Comparison of ENCODE assay signal across 8 mouse cellular contexts in genomic region chr12:9585085-9585453, GRCm38 (mm10). TPM values are rescaled to one million over a fixed set of nuclear protein-coding genes. Genes with fewer than 3 reads are reported as not detected.
DNase-seq lines count a peak whose midpoint lies in the region; ATAC-seq and TF ChIP-seq lines count a peak whose summit lies in the region.

No protein-coding gene starts in this region.

- no peak for TF ChIP-seq EP300 in stomach, postnatal 0 days (optimal IDR thresholded peaks at IDR 0.05)

- peak overlapping the region; percentile 45 for H3K4me2 ChIP-seq in neural tube, embryonic 11.5 days (ENCODE audit: low read depth)
- H3K4me2 ChIP-seq in limb, embryonic 15.5 days = peak overlapping the region; percentile 62
- peak overlapping the region; percentile 59 for H3K4me2 ChIP-seq in stomach, postnatal 0 days (replicated peaks; ENCODE audit: low read depth)

- intact Hi-C loops in left cerebral cortex, postnatal 25 days (cut with DNase I) = no loop called here

- TF ChIP-seq CTCF in stomach, postnatal 0 days (IDR thresholded peaks at IDR 0.05; ENCODE audit: low read depth) = no peak

- H3K9me3 ChIP-seq in erythroblast, embryonic 14.5 days (ENCODE audit: control insufficient read depth, low read length) = no peaks in the 10 kb centered on the region
- no peaks in the 10 kb centered on the region for H3K9me3 ChIP-seq in neural tube, embryonic 11.5 days (ENCODE audit: control insufficient read depth, low read length)
- no peaks in the 10 kb centered on the region for H3K9me3 ChIP-seq in limb, embryonic 15.5 days
- H3K9me3 ChIP-seq in stomach, postnatal 0 days (ENCODE audit: control insufficient read depth, low read length) = no peaks in the 10 kb centered on the region

- no peak for ATAC-seq in erythroblast, adult 5-6 weeks (replicated peaks; ENCODE audit: low FRiP score, poor library complexity, severe bottlenecking)
- ATAC-seq in neural tube, embryonic 11.5 days (ENCODE audit: insufficient read depth, low FRiP score, low TSS enrichment) = peak; percentile 32; the same call in 1 of the 2 replicates
- peak; percentile 46; the same call in 1 of the 2 replicates for ATAC-seq in limb, embryonic 15.5 days (ENCODE audit: insufficient number of reproducible peaks, low FRiP score, low TSS enrichment, low read depth)
- ATAC-seq in stomach, postnatal 0 days (ENCODE audit: low FRiP score, low TSS enrichment) = peak; percentile 33

- H3K9ac ChIP-seq in neural tube, embryonic 11.5 days (ENCODE audit: low read length) = peak overlapping the region; percentile 43
- peak overlapping the region; percentile 39 for H3K9ac ChIP-seq in limb, embryonic 15.5 days
- peak overlapping the region; percentile 41 for H3K9ac ChIP-seq in stomach, postnatal 0 days (ENCODE audit: low read length)

- no peak overlapping the region for H3K27ac ChIP-seq in neural tube, embryonic 11.5 days (ENCODE audit: low read depth, low read length)
- H3K27ac ChIP-seq in limb, embryonic 15.5 days = peak overlapping the region; percentile 60
- H3K27ac ChIP-seq in stomach, postnatal 0 days (replicated peaks) = 0 out of 2 replicates have a peak overlapping the region, but pooled peaks have one; percentile 20

- no peak for DNase-seq in neural tube, embryonic 11.5 days (ENCODE audit: low spot score)
- DNase-seq in neural tube, embryonic 10.5 days (ENCODE audit: extremely low spot score, low spot score) = no peak
- no peak for DNase-seq in stomach, postnatal 0 days (ENCODE audit: low spot score)
- DNase-seq in urinary bladder, postnatal 4 days (ENCODE audit: low spot score in 2 of 2) = no peak
- DNase-seq in left cerebral cortex, postnatal 25 days (ENCODE audit: low spot score in 2 of 2) = no peak

- H3K4me1 ChIP-seq in erythroblast, embryonic 14.5 days (ENCODE audit: control insufficient read depth) = no peaks in the 10 kb centered on the region
- H3K4me1 ChIP-seq in neural tube, embryonic 11.5 days (ENCODE audit: control insufficient read depth, insufficient read depth, low read length) = no peaks in the 10 kb centered on the region
- peaks cover 28% of the 10 kb centered on the region for H3K4me1 ChIP-seq in limb, embryonic 15.5 days
- no peaks in the 10 kb centered on the region for H3K4me1 ChIP-seq in stomach, postnatal 0 days (replicated peaks; ENCODE audit: control insufficient read depth, insufficient read depth)

- H3K27me3 ChIP-seq in erythroblast, embryonic 14.5 days (ENCODE audit: control insufficient read depth) = peaks cover 42% of the 10 kb centered on the region
- H3K27me3 ChIP-seq in neural tube, embryonic 11.5 days (ENCODE audit: control insufficient read depth, insufficient read depth, low read length) = peaks cover 44% of the 10 kb centered on the region
- peaks cover 37% of the 10 kb centered on the region for H3K27me3 ChIP-seq in limb, embryonic 15.5 days
- H3K27me3 ChIP-seq in stomach, postnatal 0 days (ENCODE audit: control insufficient read depth, insufficient read depth, low read length) = peaks cover under 1% of the 10 kb centered on the region; the same call in 1 of the 2 replicates

- H3K36me3 ChIP-seq in erythroblast, embryonic 14.5 days (ENCODE audit: control insufficient read depth) = no peaks in the 10 kb centered on the region
- no peaks in the 10 kb centered on the region for H3K36me3 ChIP-seq in neural tube, embryonic 11.5 days (ENCODE audit: control insufficient read depth, insufficient read depth, low read length)
- no peaks in the 10 kb centered on the region for H3K36me3 ChIP-seq in limb, embryonic 15.5 days
- no peaks in the 10 kb centered on the region for H3K36me3 ChIP-seq in stomach, postnatal 0 days (ENCODE audit: control insufficient read depth, insufficient read depth, low read length)

- 2% methylated on average over 7 of the region's 7 CpGs for WGBS in neural tube, embryonic 11.5 days
- WGBS in limb, embryonic 15.5 days = under 1% methylated on average over 7 of the region's 7 CpGs
- under 1% methylated on average over 7 of the region's 7 CpGs for WGBS in stomach, postnatal 0 days

- H3K4me3 ChIP-seq in erythroblast, embryonic 14.5 days (replicated peaks) = peak overlapping the region; percentile 17
- H3K4me3 ChIP-seq in neural tube, embryonic 11.5 days (ENCODE audit: low read depth, low read length) = peak overlapping the region; percentile 36
- H3K4me3 ChIP-seq in limb, embryonic 15.5 days = peak overlapping the region; percentile 41
- peak overlapping the region; percentile 36 for H3K4me3 ChIP-seq in stomach, postnatal 0 days (ENCODE audit: low read depth, low read length)

RNA-seq across cellular contexts. Expression of gene Osr1, which starts 15.2 kb away (rescaled TPM):
- polyA plus RNA-seq in erythroblast, embryonic 14.5 days (2012) = not detected in 2 replicates
- not detected in 2 replicates for total RNA-seq in erythroblast, adult 5-6 weeks (2015; ENCODE audit: low replicate concordance)
- not detected in 2 replicates for total RNA-seq in erythroblast, adult 5-6 weeks (2017; ENCODE audit: low replicate concordance)
- polyA plus RNA-seq in neural tube, embryonic 11.5 days (2014; fragmentation: Nextera tagmentation; extraction: Ambion mirVana) = 11.6 and 17.4 TPM in 2 replicates
- 68.9 and 73.4 TPM in 2 replicates for polyA plus RNA-seq in limb, embryonic 15.5 days (2015; fragmentation: Nextera tagmentation; extraction: Ambion mirVana)
- polyA plus RNA-seq in stomach, postnatal 0 days (2015; fragmentation: Nextera tagmentation; extraction: Ambion mirVana) = 17.0 and 18.5 TPM in 2 replicates
- 1 to 10 TPM; 2.3 to 3.6 TPM for total RNA-seq in left cerebral cortex, postnatal 25 days (2021)

Comparison
In these comparisons a context has a peak if more than half of its experiments do, and no peak if none do; other contexts are left out.
1. RNA of gene Osr1, which starts 15.2 kb away (polyA plus RNA-seq): 68.9 to 73.4 TPM in limb, embryonic 15.5 days, 17.0 to 18.5 TPM in stomach, postnatal 0 days and 11.6 to 17.4 TPM in neural tube, embryonic 11.5 days; not detected in erythroblast, embryonic 14.5 days; every median in the first group is over 10 times any median in the second.
2. Peak in every context shown above with its lines, with median percentiles within 50 percentile points of each other: H3K4me3 ChIP-seq, H3K4me2 ChIP-seq and H3K9ac ChIP-seq.